Mouse (Mus musculus) gastrocnemius, postnatal 36 days (tissue): Measurements from ENCODE around the gene Cyp1a1. TPM values are rescaled to one million over a fixed set of nuclear protein-coding genes. Genes with fewer than 3 reads are reported as not detected.

Experiments
- DNase-seq, 2 experiments: peaks; one replicate each; pipeline ENCODE4 v3.0.0; 2022
- intact Hi-C: fragments of 180-260 bp; cut with DNase I; formaldehyde crosslinking; loops from one replicate; pipeline ENCODE4 v1.15.1; 2025
- total RNA-seq, 2 experiments: library from RNA; stranded (reverse); gene quantifications; 2 replicates each; pipeline ENCODE4 v1.2.3; 2021

The Cyp1a1 gene
- total RNA-seq, 2 experiments from 2014 or later: 0.26 to 0.57 TPM

DNA sequence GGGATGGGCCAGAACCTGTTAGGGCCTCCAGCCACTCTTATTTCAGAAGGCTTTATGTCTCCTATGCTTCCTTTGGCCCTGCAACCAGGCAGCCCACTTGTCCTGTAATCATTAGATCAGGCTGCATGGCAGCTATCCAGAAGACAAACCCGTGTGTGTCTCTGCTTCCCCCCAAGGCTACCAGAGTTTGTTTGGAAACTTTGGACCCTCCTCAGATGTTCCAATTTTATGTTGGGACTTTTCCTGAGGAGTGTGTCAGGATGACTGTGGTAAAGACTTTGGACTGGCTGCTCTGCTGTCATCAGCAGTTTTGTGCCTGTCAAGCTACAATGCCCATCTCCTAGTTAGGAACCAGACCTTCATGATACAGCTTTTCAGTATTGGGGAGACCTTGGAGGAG lies 61.1 kb downstream of the Cyp1a1 start:
- no peak for DNase-seq
- intact Hi-C loops: no loop called here

DNA sequence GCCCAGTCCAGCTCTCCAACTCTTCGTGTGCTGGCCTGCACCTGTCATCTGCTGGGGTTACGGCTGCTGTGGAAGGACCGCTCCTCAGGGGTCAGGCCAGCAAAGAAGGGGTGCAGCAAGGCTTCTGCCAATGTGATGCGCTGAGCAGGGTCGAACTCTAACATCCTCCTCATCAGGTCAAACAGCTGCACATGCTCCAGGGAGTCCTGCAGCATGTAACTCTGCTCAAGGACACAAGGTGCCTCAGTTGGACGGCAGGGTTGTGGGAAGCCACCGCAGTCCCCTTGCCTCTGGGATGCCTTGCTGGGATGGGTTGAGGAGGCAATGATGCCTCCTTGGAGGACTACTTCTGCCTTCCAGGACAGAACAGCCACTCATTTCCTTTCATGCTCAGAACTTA lies 63.2 kb downstream of the Cyp1a1 start:
- intact Hi-C loops: no loop called here
- no peak for DNase-seq

Other genes with a start within 250 kb of the Cyp1a1 start
- gene Ppcdc, start 247.8 kb upstream of the Cyp1a1 start, total RNA-seq: 1 to 10 TPM; 7.1 to 7.7 TPM
- gene Scamp5, start 219.9 kb upstream of the Cyp1a1 start, total RNA-seq: under 1 TPM; 0.66 to 0.74 TPM
- gene Rpp25, start 183.9 kb upstream of the Cyp1a1 start, total RNA-seq: not detected
- gene Cox5a, start 166.7 kb upstream of the Cyp1a1 start, total RNA-seq: 1,000 to 10,000 TPM; 1,357 to 1,404 TPM
- 1 to 10 TPM; 4.0 to 5.5 TPM for gene Fam219b, start 150.4 kb upstream of the Cyp1a1 start, total RNA-seq
- 10 to 100 TPM; 80.9 to 83.7 TPM for gene Mpi, start 135.2 kb upstream of the Cyp1a1 start, total RNA-seq
- gene Scamp2, start 127.0 kb upstream of the Cyp1a1 start, total RNA-seq: 10 to 100 TPM; 33.8 to 37.3 TPM
- 1 to 10 TPM; 4.3 to 6.0 TPM for gene Ulk3, start 98.5 kb upstream of the Cyp1a1 start, total RNA-seq
- gene Cplx3, start 81.6 kb upstream of the Cyp1a1 start, total RNA-seq: not detected
- gene Lman1l, start 67.2 kb upstream of the Cyp1a1 start, total RNA-seq: not detected
- gene Csk, start 34.3 kb upstream of the Cyp1a1 start, total RNA-seq: 1 to 10 TPM; 8.5 to 9.5 TPM
- not detected for gene Cyp1a2, start 4.2 kb upstream of the Cyp1a1 start, total RNA-seq
- 1 to 10 TPM; 4.8 to 6.3 TPM for gene Edc3, start 20.6 kb downstream of the Cyp1a1 start, total RNA-seq
- 10 to 100 TPM; 35.9 to 37.7 TPM for gene Clk3, start 77.9 kb downstream of the Cyp1a1 start, total RNA-seq
- 1 to 10 TPM; 2.4 to 3.5 TPM for gene Arid3b, start 148.9 kb downstream of the Cyp1a1 start, total RNA-seq
- 10 to 100 TPM; 65.2 to 80.4 TPM for gene Ubl7, start 223.1 kb downstream of the Cyp1a1 start, total RNA-seq